Comparison of ENCODE assay signal across 10 mouse cellular contexts in genomic region chr2:32539452-32539981, GRCm38 (mm10). TPM values are rescaled to one million over a fixed set of nuclear protein-coding genes. Genes with fewer than 3 reads are reported as not detected.
DNase-seq lines count a peak whose midpoint lies in the region; ATAC-seq lines count a peak whose summit lies in the region.
"Had no signal": no experiment of that assay in that cellular context is flagged by ENCODE, and none has a peak within 500 bp of the region (broad histone marks: within the 10 kb centered on the region; RNA-seq: fewer than 3 reads in every experiment).

No protein-coding gene starts in this region.

- peaks cover 16% of the 10 kb centered on the region; the same call in 1 of the 2 replicates for H3K36me3 ChIP-seq in hindbrain, embryonic 10.5 days
- H3K36me3 ChIP-seq in hindbrain, embryonic 11.5 days (ENCODE audit: control insufficient read depth, insufficient read depth, low read length) = no peaks in the 10 kb centered on the region
- H3K36me3 ChIP-seq in intestine, embryonic 16.5 days (ENCODE audit: control insufficient read depth, insufficient read depth, low read length) = no peaks in the 10 kb centered on the region
- H3K36me3 ChIP-seq: liver, embryonic 13.5 days had no signal

- H3K27ac ChIP-seq in hindbrain, embryonic 10.5 days = peak overlapping the region; percentile 57
- no peak overlapping the region for H3K27ac ChIP-seq in hindbrain, embryonic 11.5 days (ENCODE audit: low read depth, low read length)
- H3K27ac ChIP-seq in intestine, embryonic 16.5 days (ENCODE audit: low read length) = peak overlapping the region; percentile 29; the same call in 1 of the 2 replicates
- H3K27ac ChIP-seq: liver, embryonic 13.5 days had no signal

- H3K9me3 ChIP-seq in hindbrain, embryonic 10.5 days = no peaks in the 10 kb centered on the region
- no peaks in the 10 kb centered on the region for H3K9me3 ChIP-seq in hindbrain, embryonic 11.5 days (ENCODE audit: control insufficient read depth, low read length)
- H3K9me3 ChIP-seq in intestine, embryonic 16.5 days (ENCODE audit: control insufficient read depth, low read length) = no peaks in the 10 kb centered on the region
- H3K9me3 ChIP-seq: liver, embryonic 13.5 days had no signal

- no peak for DNase-seq in hindbrain, embryonic 10.5 days (ENCODE audit: low spot score)
- DNase-seq in hindbrain, embryonic 11.5 days (ENCODE audit: low spot score) = no peak
- DNase-seq in CD4-positive helper T cell, adult 2 months (ENCODE audit: low read depth, low spot score) = peak; percentile 36
- peak; percentile 58 for DNase-seq in R1 (ENCODE audit: low read depth, low spot score)
- no peak for DNase-seq in testis, postnatal 10 days (ENCODE audit: low spot score)
- DNase-seq in Muller cell, postnatal 12 days (ENCODE audit: inconsistent ontology term) = no peak
- DNase-seq: cerebellum, adult 18-20 months; forebrain, postnatal 0 days; liver, embryonic 13.5 days had no signal

- H3K27me3 ChIP-seq in hindbrain, embryonic 10.5 days (ENCODE audit: insufficient read depth, poor library complexity, severe bottlenecking) = no peaks in the 10 kb centered on the region
- H3K27me3 ChIP-seq in hindbrain, embryonic 11.5 days (ENCODE audit: control insufficient read depth, insufficient read depth, low read length) = no peaks in the 10 kb centered on the region
- no peaks in the 10 kb centered on the region for H3K27me3 ChIP-seq in intestine, embryonic 16.5 days (replicated peaks; ENCODE audit: control insufficient read depth, insufficient read depth, low read length)

- 0 out of 2 replicates have a peak overlapping the region, but pooled peaks have one; percentile 9 for H3K4me3 ChIP-seq in hindbrain, embryonic 10.5 days
- no peak overlapping the region for H3K4me3 ChIP-seq in hindbrain, embryonic 11.5 days (ENCODE audit: low read depth, low read length)
- H3K4me3 ChIP-seq in intestine, embryonic 16.5 days (ENCODE audit: low read length) = no peak overlapping the region; the same call in 1 of the 2 replicates
- H3K4me3 ChIP-seq: liver, embryonic 13.5 days had no signal

- WGBS in hindbrain, embryonic 10.5 days = 81% methylated on average over 14 of the region's 14 CpGs
- 80% methylated on average over 14 of the region's 14 CpGs for WGBS in hindbrain, embryonic 11.5 days
- WGBS in intestine, embryonic 16.5 days = 64% methylated on average over 14 of the region's 14 CpGs

- ATAC-seq in hindbrain, embryonic 11.5 days (ENCODE audit: low FRiP score) = no peak
- no peak for ATAC-seq in intestine, embryonic 16.5 days
- ATAC-seq: forebrain, postnatal 0 days had no signal

- H3K4me2 ChIP-seq in hindbrain, embryonic 11.5 days (replicated peaks; ENCODE audit: low read depth, low read length) = no peak overlapping the region
- peak overlapping the region; percentile 20 for H3K4me2 ChIP-seq in intestine, embryonic 16.5 days (ENCODE audit: low read depth, low read length)
- H3K4me2 ChIP-seq: liver, embryonic 13.5 days had no signal

- no peak overlapping the region for H3K9ac ChIP-seq in hindbrain, embryonic 11.5 days (ENCODE audit: low read depth, low read length)
- peak overlapping the region; percentile 20; the same call in 1 of the 2 replicates for H3K9ac ChIP-seq in intestine, embryonic 16.5 days (ENCODE audit: low read depth, low read length)
- H3K9ac ChIP-seq: forebrain, postnatal 0 days; liver, embryonic 13.5 days had no signal

- peaks cover 74% of the 10 kb centered on the region for H3K4me1 ChIP-seq in hindbrain, embryonic 10.5 days (replicated peaks)
- peaks cover 14% of the 10 kb centered on the region for H3K4me1 ChIP-seq in hindbrain, embryonic 11.5 days (replicated peaks; ENCODE audit: control insufficient read depth, insufficient read depth, low read length)
- H3K4me1 ChIP-seq in intestine, embryonic 16.5 days (ENCODE audit: control insufficient read depth, insufficient read depth, low read length) = peaks cover 63% of the 10 kb centered on the region

RNA-seq across cellular contexts. Expression of gene Fam102a, which starts 4.4 kb away (rescaled TPM):
- polyA plus RNA-seq in hindbrain, embryonic 10.5 days (2016; fragmentation: Nextera tagmentation; extraction: Ambion mirVana) = 10.9 and 11.0 TPM in 2 replicates
- 9.0 and 9.2 TPM in 2 replicates for polyA plus RNA-seq in hindbrain, embryonic 11.5 days (2014; fragmentation: Nextera tagmentation; extraction: Ambion mirVana)
- 7.6 and 9.4 TPM in 2 replicates for polyA plus RNA-seq in intestine, embryonic 16.5 days (2015; fragmentation: Nextera tagmentation; extraction: Ambion mirVana)

RNA-seq across cellular contexts. Expression of gene Dpm2, which starts 31.1 kb away (rescaled TPM):
- polyA plus RNA-seq in hindbrain, embryonic 10.5 days (2016; fragmentation: Nextera tagmentation; extraction: Ambion mirVana) = 116 and 131 TPM in 2 replicates
- 115 and 125 TPM in 2 replicates for polyA plus RNA-seq in hindbrain, embryonic 11.5 days (2014; fragmentation: Nextera tagmentation; extraction: Ambion mirVana)
- polyA plus RNA-seq in intestine, embryonic 16.5 days (2015; fragmentation: Nextera tagmentation; extraction: Ambion mirVana) = 123 and 128 TPM in 2 replicates

RNA-seq across cellular contexts. Expression of gene Pip5kl1, which starts 35.1 kb away (rescaled TPM):
- polyA plus RNA-seq in hindbrain, embryonic 10.5 days (2016; fragmentation: Nextera tagmentation; extraction: Ambion mirVana) = 1.6 and 2.5 TPM in 2 replicates
- polyA plus RNA-seq in hindbrain, embryonic 11.5 days (2014; fragmentation: Nextera tagmentation; extraction: Ambion mirVana) = 2.1 and 2.6 TPM in 2 replicates
- polyA plus RNA-seq in intestine, embryonic 16.5 days (2015; fragmentation: Nextera tagmentation; extraction: Ambion mirVana) = 0.33 and 0.34 TPM in 2 replicates
- polyA plus RNA-seq: liver, embryonic 13.5 days had no signal

RNA-seq across cellular contexts. Expression of gene 9430097D07Rik, which starts 36.0 kb away (rescaled TPM):
- 0.11 and 0.39 TPM in 2 replicates for polyA plus RNA-seq in hindbrain, embryonic 10.5 days (2016; fragmentation: Nextera tagmentation; extraction: Ambion mirVana)
- 0.37 and 0.42 TPM in 2 replicates for polyA plus RNA-seq in hindbrain, embryonic 11.5 days (2014; fragmentation: Nextera tagmentation; extraction: Ambion mirVana)
- not detected in 2 replicates for polyA plus RNA-seq in intestine, embryonic 16.5 days (2015; fragmentation: Nextera tagmentation; extraction: Ambion mirVana)
- polyA plus RNA-seq: liver, embryonic 13.5 days had no signal

RNA-seq across cellular contexts. Expression of gene St6galnac4, which starts 47.4 kb away (rescaled TPM):
- polyA plus RNA-seq in hindbrain, embryonic 10.5 days (2016; fragmentation: Nextera tagmentation; extraction: Ambion mirVana) = 19.8 and 21.0 TPM in 2 replicates
- 12.9 and 13.4 TPM in 2 replicates for polyA plus RNA-seq in hindbrain, embryonic 11.5 days (2014; fragmentation: Nextera tagmentation; extraction: Ambion mirVana)
- 14.7 and 16.5 TPM in 2 replicates for polyA plus RNA-seq in intestine, embryonic 16.5 days (2015; fragmentation: Nextera tagmentation; extraction: Ambion mirVana)

Comparison
In these comparisons a context has a peak if more than half of its experiments do, and no peak if none do; other contexts are left out.
1. DNase-seq: peak in CD4-positive helper T cell, adult 2 months (single experiment) and R1 (single experiment); none in hindbrain, embryonic 10.5 days (single experiment), hindbrain, embryonic 11.5 days (single experiment), testis, postnatal 10 days (single experiment) and Muller cell, postnatal 12 days (single experiment).